In genomic region chr5:32104119-32104990, GRCm38 (mm10) we compare ENCODE assay signal across 10 mouse cellular contexts. TPM values are rescaled to one million over a fixed set of nuclear protein-coding genes. Genes with fewer than 3 reads are reported as not detected.
DNase-seq lines count a peak whose midpoint lies in the region; ATAC-seq lines count a peak whose summit lies in the region.
"Had no signal": no experiment of that assay in that cellular context is flagged by ENCODE, and none has a peak within 500 bp of the region (broad histone marks: within the 10 kb centered on the region; RNA-seq: fewer than 3 reads in every experiment).

No protein-coding gene starts in this region.

- ATAC-seq in CD4-positive, CD25-positive, alpha-beta regulatory T cell, adult 4 months, result peak; percentile 99
- ATAC-seq: midbrain, embryonic 15.5 days had no signal

- peak; percentile 91 for DNase-seq in 416B (ENCODE audit: low read depth)
- DNase-seq in cerebellum, postnatal 10 days, result peak; percentile 55 to 60
- DNase-seq in natural killer cell, adult 2 months (ENCODE audit: low spot score in 2 of 2), result peak; percentile 70 to 76
- no peak for DNase-seq in layer of hippocampus, adult 9-10 months (ENCODE audit: low spot score)
- DNase-seq in embryo, embryonic 10.5 days (ENCODE audit: low spot score), result no peak
- no peak for DNase-seq in kidney, adult 18-20 months
- no peak for DNase-seq in retina, postnatal 1 day
- DNase-seq: heart, postnatal 14 days had no signal

RNA-seq across cellular contexts. Expression of gene Fosl2, which starts 31.2 kb away (rescaled TPM):
- 1 to 10 TPM; 1.5 to 1.9 TPM for polyA plus RNA-seq in CD4-positive, CD25-positive, alpha-beta regulatory T cell, adult 4 months (2017; shearing (Covaris generic))

Comparison
In these comparisons a context has a peak if more than half of its experiments do, and no peak if none do; other contexts are left out.
1. DNase-seq: peak in 416B (single experiment), cerebellum, postnatal 10 days (2 of 2) and natural killer cell, adult 2 months (2 of 2); none in layer of hippocampus, adult 9-10 months (single experiment), embryo, embryonic 10.5 days (single experiment), kidney, adult 18-20 months (single experiment) and retina, postnatal 1 day (single experiment).